Mouse (Mus musculus): ENCODE results near the gene Fabp3. TPM values are rescaled to one million over a fixed set of nuclear protein-coding genes. Genes with fewer than 3 reads are reported as not detected.

Gene Fabp3
- polyA plus RNA-seq, 1 experiment from 2014 or later, result 14.6 TPM

DNA sequence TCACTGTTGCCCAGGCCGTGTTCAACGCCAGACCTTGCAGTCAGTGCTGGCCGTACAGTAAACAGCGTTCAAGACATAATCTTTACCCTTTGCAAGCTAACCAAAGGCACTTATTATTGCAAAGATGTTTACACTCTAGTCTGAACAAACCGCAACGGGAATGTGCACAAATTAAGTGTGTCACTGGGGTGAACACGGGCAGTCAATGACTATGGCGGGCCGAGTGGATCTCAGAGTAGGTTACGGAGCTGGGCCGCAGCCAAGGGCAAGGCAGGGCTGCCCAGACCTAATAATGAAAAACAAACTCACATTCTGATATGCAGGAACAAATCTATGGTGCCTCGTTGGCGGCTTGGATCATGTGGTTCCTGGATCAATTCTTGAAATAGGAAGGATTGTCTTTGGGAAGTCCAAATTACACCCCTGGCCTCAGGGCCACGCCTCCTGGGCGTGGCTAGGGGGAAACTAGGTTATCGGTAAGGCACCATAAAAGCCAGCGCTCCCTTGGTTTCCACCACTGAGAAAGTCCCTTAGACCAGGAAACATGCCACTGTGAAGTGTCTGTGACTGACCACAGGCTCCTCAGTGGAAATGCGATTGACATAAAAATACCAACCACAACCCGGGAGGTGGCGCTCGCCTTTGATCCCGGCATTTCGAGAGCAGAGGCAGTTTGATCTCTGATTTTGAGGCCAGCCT lies 13.2 kb upstream of the Fabp3 start:
- Histone ChIP-seq H3K27ac (no peak overlapping the region), H3K27me3 (no peaks in the 10 kb centered on the region), H3K4me3 (no peak overlapping the region), H3K9ac (no peak overlapping the region), H3K9me3 (no peaks in the 10 kb centered on the region), H3K4me1 (no peaks in the 10 kb centered on the region), H3K36me3 (no peaks in the 10 kb centered on the region), H3K4me2 (replicated peaks) (no peak overlapping the region)
- 57% methylated on average over 23 of the region's 23 CpGs for WGBS
- no peak for ATAC-seq (ENCODE audit: insufficient number of reproducible peaks, insufficient read depth, low FRiP score, low TSS enrichment)

DNA sequence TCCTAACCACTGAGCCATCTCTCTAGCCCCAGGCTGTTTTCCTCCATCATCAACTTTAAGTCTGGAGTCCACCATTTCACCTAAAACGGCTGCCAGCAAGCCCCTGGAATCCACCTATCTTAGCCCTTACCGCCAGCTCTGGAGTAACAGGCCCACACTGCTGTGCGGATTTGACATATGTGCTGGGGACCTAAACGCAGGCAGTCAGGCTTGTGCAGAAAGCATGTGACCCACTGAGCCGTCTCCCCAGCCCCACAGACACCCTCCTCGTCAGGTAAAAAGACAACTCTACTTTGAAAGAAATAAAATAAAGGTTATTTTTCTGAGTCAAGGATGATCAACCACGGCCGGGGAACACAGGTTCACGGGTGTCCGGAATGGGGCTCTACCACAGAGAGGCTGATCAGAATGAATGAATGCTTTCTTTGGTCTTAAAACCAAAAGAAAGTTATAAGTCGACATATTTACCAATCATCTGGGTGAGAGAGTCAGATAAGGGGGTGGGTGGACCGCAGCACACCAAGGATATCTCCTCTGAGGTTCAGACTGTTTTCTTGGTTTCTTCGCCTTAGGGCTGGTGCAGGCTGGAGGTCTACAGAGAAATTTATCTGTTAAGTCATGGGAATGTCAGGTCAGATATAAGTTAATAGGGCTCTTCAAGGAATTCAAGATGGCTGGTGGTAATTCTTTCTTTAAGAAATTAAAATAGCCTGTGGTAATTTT lies 12.0 kb upstream of the Fabp3 start:
- H3K4me1 ChIP-seq, result no peaks in the 10 kb centered on the region
- H3K27me3 ChIP-seq, result no peaks in the 10 kb centered on the region
- H3K4me3 ChIP-seq, result no peak overlapping the region
- no peak overlapping the region for H3K4me2 ChIP-seq (replicated peaks)
- H3K9me3 ChIP-seq, result no peaks in the 10 kb centered on the region
- ATAC-seq (ENCODE audit: insufficient number of reproducible peaks, insufficient read depth, low FRiP score, low TSS enrichment), result no peak
- no peak overlapping the region for H3K9ac ChIP-seq
- no peak overlapping the region for H3K27ac ChIP-seq
- 85% methylated on average over 13 of the region's 13 CpGs for WGBS
- no peaks in the 10 kb centered on the region for H3K36me3 ChIP-seq

DNA sequence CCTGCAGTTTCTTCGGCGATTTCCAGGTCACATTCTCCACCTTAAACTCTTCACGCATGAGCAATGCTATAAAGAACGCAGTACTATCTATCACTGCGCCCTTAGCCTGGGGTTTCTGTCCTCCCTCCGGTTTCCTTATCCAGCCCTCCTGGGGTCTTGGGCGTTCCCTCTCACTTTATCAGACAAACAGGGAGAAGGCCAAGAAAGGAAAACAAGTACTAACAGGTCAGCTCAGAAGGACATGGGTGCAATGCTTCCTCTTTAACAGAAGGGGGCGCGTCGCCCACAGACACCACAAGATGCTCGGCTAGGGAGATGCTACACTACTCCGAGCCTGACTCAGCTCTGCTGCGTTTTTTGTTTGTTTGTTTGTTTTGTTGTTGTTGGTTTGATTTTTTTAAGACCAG lies 11.3 kb upstream of the Fabp3 start:
- no peaks in the 10 kb centered on the region for H3K4me1 ChIP-seq
- no peak for ATAC-seq (ENCODE audit: insufficient number of reproducible peaks, insufficient read depth, low FRiP score, low TSS enrichment)
- no peak overlapping the region for H3K9ac ChIP-seq
- no peak overlapping the region for H3K4me3 ChIP-seq
- no peaks in the 10 kb centered on the region for H3K36me3 ChIP-seq
- no peaks in the 10 kb centered on the region for H3K9me3 ChIP-seq
- no peak overlapping the region for H3K27ac ChIP-seq
- 20% methylated on average over 13 of the region's 13 CpGs for WGBS
- no peaks in the 10 kb centered on the region for H3K27me3 ChIP-seq
- no peak overlapping the region for H3K4me2 ChIP-seq (replicated peaks)

GRCm38 (mm10) chr4:130298877-130299628 lies 9.3 kb upstream of the Fabp3 start:
- Histone ChIP-seq H3K4me2 (replicated peaks) (no peak overlapping the region), H3K27me3 (no peaks in the 10 kb centered on the region), H3K4me1 (no peaks in the 10 kb centered on the region), H3K36me3 (no peaks in the 10 kb centered on the region), H3K9ac (peak overlapping the region; percentile 16; the same call in 1 of the 2 replicates), H3K9me3 (no peaks in the 10 kb centered on the region), H3K4me3 (no peak overlapping the region), H3K27ac (no peak overlapping the region)
- WGBS, result 73% methylated on average over 11 of the region's 11 CpGs
- ATAC-seq (ENCODE audit: insufficient number of reproducible peaks, insufficient read depth, low FRiP score, low TSS enrichment), result no peak

- Histone ChIP-seq H3K4me1 (no peaks in the 10 kb centered on the region), H3K27ac (no peak overlapping the region), H3K36me3 (no peaks in the 10 kb centered on the region), H3K4me3 (no peak overlapping the region), H3K9me3 (no peaks in the 10 kb centered on the region), H3K4me2 (replicated peaks) (no peak overlapping the region), H3K27me3 (no peaks in the 10 kb centered on the region), H3K9ac (peak overlapping the region; percentile 16; the same call in 1 of the 2 replicates)
- 77% methylated on average over 8 of the region's 8 CpGs for WGBS
- no peak for ATAC-seq (ENCODE audit: insufficient number of reproducible peaks, insufficient read depth, low FRiP score, low TSS enrichment)
Observed at GRCm38 (mm10) chr4:130299629-130300018, 8.8 kb upstream of the Fabp3 start.

DNA sequence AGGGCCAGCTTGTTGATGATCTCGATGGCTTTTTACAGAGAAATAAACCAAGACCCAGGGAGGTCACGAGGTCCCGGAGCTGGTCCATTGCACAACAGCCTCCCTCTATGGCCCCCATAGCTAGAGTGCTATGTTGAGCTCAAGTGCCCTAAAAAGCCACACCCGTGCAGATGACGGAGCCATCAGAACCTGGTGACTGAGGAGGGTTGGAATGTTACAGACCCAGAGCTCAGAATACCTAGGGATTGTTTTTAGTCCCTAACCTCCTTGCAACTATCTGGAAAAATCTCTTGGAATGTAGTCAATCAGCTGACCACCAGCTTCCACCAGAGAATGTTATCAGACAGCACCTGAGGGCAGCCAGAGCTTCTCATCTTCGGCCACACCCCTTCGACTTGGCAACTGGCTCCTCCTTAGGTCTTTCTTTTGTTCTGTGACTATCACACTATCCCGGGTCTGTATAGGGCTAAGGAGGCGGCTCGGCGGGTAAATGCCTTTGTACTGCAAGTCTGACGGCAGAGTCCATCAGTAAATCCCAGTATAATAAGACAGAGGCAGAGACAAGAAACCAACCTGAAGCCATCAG lies 6.0 kb upstream of the Fabp3 start:
- no peak overlapping the region for H3K4me3 ChIP-seq
- no peak overlapping the region for H3K9ac ChIP-seq
- H3K9me3 ChIP-seq, result no peaks in the 10 kb centered on the region
- ATAC-seq (ENCODE audit: insufficient number of reproducible peaks, insufficient read depth, low FRiP score, low TSS enrichment), result no peak
- peaks cover 9% of the 10 kb centered on the region for H3K27me3 ChIP-seq
- no peaks in the 10 kb centered on the region for H3K4me1 ChIP-seq
- no peak overlapping the region for H3K27ac ChIP-seq
- WGBS, result 53% methylated on average over 12 of the region's 12 CpGs
- H3K4me2 ChIP-seq (replicated peaks), result no peak overlapping the region
- H3K36me3 ChIP-seq, result no peaks in the 10 kb centered on the region

GRCm38 (mm10) chr4:130304746-130305145 lies 3.6 kb upstream of the Fabp3 start:
- no peaks in the 10 kb centered on the region for H3K36me3 ChIP-seq
- 15% methylated on average over 3 of the region's 3 CpGs for WGBS
- H3K27ac ChIP-seq, result no peak overlapping the region
- H3K9me3 ChIP-seq, result no peaks in the 10 kb centered on the region
- H3K4me3 ChIP-seq, result no peak overlapping the region
- peaks cover 10% of the 10 kb centered on the region for H3K4me1 ChIP-seq
- no peak overlapping the region for H3K4me2 ChIP-seq (replicated peaks)
- no peak overlapping the region for H3K9ac ChIP-seq
- ATAC-seq (ENCODE audit: insufficient number of reproducible peaks, insufficient read depth, low FRiP score, low TSS enrichment), result no peak
- peaks cover 32% of the 10 kb centered on the region for H3K27me3 ChIP-seq

DNA sequence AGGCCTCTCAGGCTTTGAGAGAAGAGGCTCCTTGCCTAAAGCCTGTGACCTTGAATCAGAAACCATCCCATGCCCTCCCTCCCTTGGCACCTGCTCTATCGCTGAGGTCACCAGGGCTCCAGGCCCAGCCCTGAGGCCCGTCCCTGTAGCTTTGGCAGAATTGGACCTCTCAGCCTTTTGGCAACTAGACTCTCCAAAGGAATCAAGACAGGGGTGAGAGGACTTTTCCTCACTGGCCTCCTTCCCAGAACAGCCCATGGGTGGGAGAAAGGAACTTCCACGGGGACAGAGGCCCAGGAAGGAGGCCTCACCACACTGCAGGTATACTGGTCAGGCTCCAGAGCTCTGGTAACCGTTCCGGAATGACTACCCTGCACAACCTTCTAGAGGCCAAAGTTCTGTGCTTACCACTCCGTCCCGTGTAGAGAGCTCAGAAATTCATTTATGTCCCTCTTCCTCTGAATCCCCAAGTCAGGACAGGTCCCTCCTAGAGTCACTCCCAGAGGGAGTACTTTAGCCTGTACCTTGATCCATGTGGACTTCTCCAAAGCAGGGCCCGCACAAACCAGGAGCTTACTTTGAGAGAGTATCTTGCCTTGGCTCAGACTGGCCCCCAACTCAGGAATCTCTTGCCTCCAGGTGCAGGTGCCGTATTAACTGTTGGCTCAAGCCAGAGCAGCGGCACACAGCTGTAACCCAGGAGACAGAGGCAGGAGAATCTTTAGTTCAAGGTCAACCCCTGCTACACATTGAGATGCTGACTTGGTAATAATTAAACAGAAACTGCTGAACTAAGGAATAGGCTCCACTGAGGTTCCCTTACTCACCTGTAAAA lies 1.4 kb upstream of the Fabp3 start:
- Histone ChIP-seq H3K4me1 (peaks cover 10% of the 10 kb centered on the region), H3K27ac (no peak overlapping the region), H3K27me3 (peaks cover 41% of the 10 kb centered on the region), H3K9ac (no peak overlapping the region), H3K36me3 (no peaks in the 10 kb centered on the region), H3K9me3 (no peaks in the 10 kb centered on the region), H3K4me3 (no peak overlapping the region), H3K4me2 (replicated peaks) (peak overlapping the region; percentile 96; the same call in 1 of the 2 replicates)
- 74% methylated on average over 10 of the region's 10 CpGs for WGBS
- ATAC-seq (ENCODE audit: insufficient number of reproducible peaks, insufficient read depth, low FRiP score, low TSS enrichment), result no peak

GRCm38 (mm10) chr4:130307851-130308230 lies 554 bp upstream of the Fabp3 start:
- Histone ChIP-seq H3K27me3 (peaks cover 41% of the 10 kb centered on the region), H3K4me1 (peaks cover 10% of the 10 kb centered on the region), H3K4me2 (replicated peaks) (peak overlapping the region; percentile 96), H3K36me3 (no peaks in the 10 kb centered on the region), H3K9ac (peak overlapping the region; percentile 45), H3K4me3 (peak overlapping the region; percentile 48), H3K27ac (no peak overlapping the region), H3K9me3 (no peaks in the 10 kb centered on the region)
- ATAC-seq (ENCODE audit: insufficient number of reproducible peaks, insufficient read depth, low FRiP score, low TSS enrichment), result no peak
- WGBS, result under 1% methylated on average over 23 of the region's 23 CpGs

GRCm38 (mm10) chr4:130309254-130309653 lies 859 bp downstream of the Fabp3 start:
- Histone ChIP-seq H3K9me3 (no peaks in the 10 kb centered on the region), H3K9ac (no peak overlapping the region), H3K27ac (no peak overlapping the region), H3K4me1 (peaks cover 10% of the 10 kb centered on the region), H3K4me3 (peak overlapping the region; percentile 48), H3K4me2 (replicated peaks) (peak overlapping the region; percentile 96), H3K27me3 (peaks cover 41% of the 10 kb centered on the region), H3K36me3 (no peaks in the 10 kb centered on the region; the same call in 1 of the 2 replicates)
- ATAC-seq (ENCODE audit: insufficient number of reproducible peaks, insufficient read depth, low FRiP score, low TSS enrichment), result no peak
- WGBS, result 49% methylated on average over 8 of the region's 8 CpGs

DNA sequence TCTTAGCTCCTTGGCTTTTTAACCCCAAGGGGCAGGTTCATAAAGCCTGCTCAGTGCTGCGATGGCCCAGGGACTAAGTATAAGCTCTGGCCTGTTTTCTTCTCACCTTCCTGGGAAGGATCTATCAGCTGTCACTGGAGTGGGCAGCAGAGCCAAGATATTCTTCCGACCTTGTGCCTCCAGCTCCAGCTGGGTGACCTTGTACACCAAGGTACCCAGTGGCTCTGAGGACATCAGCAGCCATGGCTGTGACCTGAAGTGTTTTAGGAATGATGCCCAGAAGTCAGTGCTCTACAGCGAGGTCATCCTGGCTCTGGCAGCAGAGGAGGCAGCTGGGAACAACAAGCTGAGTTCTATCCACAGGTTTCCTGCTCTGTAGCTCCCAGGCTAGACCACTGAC lies 4.1 kb downstream of the Fabp3 start:
- Histone ChIP-seq H3K27ac (no peak overlapping the region), H3K4me1 (peaks cover 10% of the 10 kb centered on the region), H3K9ac (no peak overlapping the region), H3K4me3 (no peak overlapping the region), H3K36me3 (peaks cover 20% of the 10 kb centered on the region), H3K9me3 (no peaks in the 10 kb centered on the region), H3K27me3 (peaks cover 30% of the 10 kb centered on the region), H3K4me2 (replicated peaks) (no peak overlapping the region)
- 88% methylated on average over 3 of the region's 3 CpGs for WGBS
- no peak for ATAC-seq (ENCODE audit: insufficient number of reproducible peaks, insufficient read depth, low FRiP score, low TSS enrichment)
